Mouse (Mus musculus): ENCODE measurements around the gene Prox1. TPM values are rescaled to one million over a fixed set of nuclear protein-coding genes. Genes with fewer than 3 reads are reported as not detected.

Prox1 gene
- total RNA-seq (2022), result 1 to 10 TPM; 1.8 to 2.3 (median 2.1) TPM

- peak in 1 of 2 experiments; percentile 6 for DNase-seq (ENCODE audit: low spot score in 2 of 2)
These were observed at the start of gene Prox1 for GRCm38 (mm10) chr1:190169911-190170818. Gene Prox1, minus strand, starts transcription at chr1:190170714.

GRCm38 (mm10) chr1:190216621-190217020, 46.1 kb upstream of the Prox1 start:
- no peak for DNase-seq (ENCODE audit: low spot score in 2 of 2)

- no peak for DNase-seq (ENCODE audit: low spot score in 2 of 2)
These were observed 44.1 kb upstream of the Prox1 start for GRCm38 (mm10) chr1:190214626-190215025.

- DNase-seq (ENCODE audit: low spot score in 2 of 2), result no peak
These were observed 42.7 kb upstream of the Prox1 start for GRCm38 (mm10) chr1:190213175-190213574.

GRCm38 (mm10) chr1:190207246-190207645, 36.7 kb upstream of the Prox1 start:
- DNase-seq (ENCODE audit: low spot score in 2 of 2), result no peak

GRCm38 (mm10) chr1:190205691-190206090, 35.2 kb upstream of the Prox1 start:
- no peak for DNase-seq (ENCODE audit: low spot score in 2 of 2)

GRCm38 (mm10) chr1:190204378-190205070, 34.0 kb upstream of the Prox1 start:
- DNase-seq (ENCODE audit: low spot score in 2 of 2), result no peak

- no peak for DNase-seq (ENCODE audit: low spot score in 2 of 2)
These were observed 31.2 kb upstream of the Prox1 start for GRCm38 (mm10) chr1:190201696-190202095.

- no peak for DNase-seq (ENCODE audit: low spot score in 2 of 2)
These were observed 30.5 kb upstream of the Prox1 start for GRCm38 (mm10) chr1:190200996-190201395.

- no peak for DNase-seq (ENCODE audit: low spot score in 2 of 2)
These were observed 27.7 kb upstream of the Prox1 start for GRCm38 (mm10) chr1:190198247-190198646.

GRCm38 (mm10) chr1:190192011-190192410, 21.5 kb upstream of the Prox1 start:
- DNase-seq (ENCODE audit: low spot score in 2 of 2), result no peak

GRCm38 (mm10) chr1:190190231-190190965, 19.9 kb upstream of the Prox1 start:
- DNase-seq (ENCODE audit: low spot score in 2 of 2), result no peak

GRCm38 (mm10) chr1:190189125-190189524, 18.6 kb upstream of the Prox1 start:
- DNase-seq (ENCODE audit: low spot score in 2 of 2), result no peak

GRCm38 (mm10) chr1:190186336-190186735, 15.8 kb upstream of the Prox1 start:
- no peak for DNase-seq (ENCODE audit: low spot score in 2 of 2)

- DNase-seq (ENCODE audit: low spot score in 2 of 2), result no peak
These were observed 14.8 kb upstream of the Prox1 start for GRCm38 (mm10) chr1:190185284-190185683.

GRCm38 (mm10) chr1:190183574-190183973, 13.1 kb upstream of the Prox1 start:
- no peak for DNase-seq (ENCODE audit: low spot score in 2 of 2)

GRCm38 (mm10) chr1:190181765-190182164, 11.3 kb upstream of the Prox1 start:
- no peak for DNase-seq (ENCODE audit: low spot score in 2 of 2)

- no peak for DNase-seq (ENCODE audit: low spot score in 2 of 2)
These were observed 10.3 kb upstream of the Prox1 start for GRCm38 (mm10) chr1:190180861-190181260.

- DNase-seq (ENCODE audit: low spot score in 2 of 2), result no peak
These were observed 6.4 kb upstream of the Prox1 start for GRCm38 (mm10) chr1:190176961-190177360.

- no peak for DNase-seq (ENCODE audit: low spot score in 2 of 2)
These were observed 4.5 kb upstream of the Prox1 start for GRCm38 (mm10) chr1:190174671-190175661.

GRCm38 (mm10) chr1:190174231-190174630, 3.7 kb upstream of the Prox1 start:
- DNase-seq (ENCODE audit: low spot score in 2 of 2), result no peak

All from gastrocnemius, adult 8-10 months (tissue).